Mouse (Mus musculus): Measurements from ENCODE around the gene Fcgr3. TPM values are rescaled to one million over a fixed set of nuclear protein-coding genes. Genes with fewer than 3 reads are reported as not detected.
"Not testable (repeated sequence)": the region's sequence is repeated elsewhere in the genome, so short reads cannot be mapped to it uniquely, and the experiment has no call there.

The Fcgr3 gene
- total RNA-seq (2021), result 10 to 100 TPM; 12.5 to 14.2 TPM

GRCm38 (mm10) chr1:171064491-171065242, at the start of gene Fcgr3:
Gene Fcgr3 (minus strand): TSS chr1:171064935.
- intact Hi-C loops (cut with DNase I), result not testable (repeated sequence)

GRCm38 (mm10) chr1:171113873-171114299, 49.2 kb upstream of the Fcgr3 start, which contains the start of gene Cfap126:
Gene Cfap126 (plus strand): TSS chr1:171113918.
- DNase-seq (ENCODE audit: extremely low spot score in 1 of 2, low spot score in 2 of 2), result peak; percentile 34 to 88
- intact Hi-C loops (cut with DNase I), result loop anchor here (5.0 kb wide), 2 partner anchors 138 to 217 kb away; partner anchors contain the start of genes Adamts4 and Ndufs2

More at GRCm38 (mm10) chr1:171064491-171065242, at the start of gene Fcgr3:
- DNase-seq (ENCODE audit: extremely low spot score in 1 of 2, low spot score in 2 of 2), result peak; percentile 87 to 88

GRCm38 (mm10) chr1:171112986-171113385, 48.3 kb upstream of the Fcgr3 start:
- intact Hi-C loops (cut with DNase I), result loop anchor here (5.0 kb wide), 2 partner anchors 139 to 216 kb away; partner anchors contain the start of genes Adamts4 and Ndufs2
- no peak for DNase-seq (ENCODE audit: extremely low spot score in 1 of 2, low spot score in 2 of 2)

- intact Hi-C loops (cut with DNase I), result loop anchor here (5.0 kb wide), 2 partner anchors 140 to 215 kb away; partner anchors contain the start of genes Adamts4 and Ndufs2
- DNase-seq (ENCODE audit: extremely low spot score in 1 of 2, low spot score in 2 of 2), result peak; percentile 34 to 65
These were observed 47.2 kb upstream of the Fcgr3 start for GRCm38 (mm10) chr1:171111781-171112575.

- DNase-seq (ENCODE audit: extremely low spot score in 1 of 2, low spot score in 2 of 2), result peak; percentile 94
- intact Hi-C loops (cut with DNase I), result loop anchor here (5.0 kb wide), 2 partner anchors 141 to 214 kb away; partner anchors contain the start of genes Adamts4 and Ndufs2
These were observed 46.5 kb upstream of the Fcgr3 start for GRCm38 (mm10) chr1:171111020-171111780.

- intact Hi-C loops (cut with DNase I), result loop anchor here (5.0 kb wide), 2 partner anchors 142 to 213 kb away; partner anchors contain the start of genes Adamts4 and Ndufs2
- DNase-seq (ENCODE audit: extremely low spot score in 1 of 2, low spot score in 2 of 2), result no peak
These were observed 45.9 kb upstream of the Fcgr3 start for GRCm38 (mm10) chr1:171110659-171111019.

- intact Hi-C loops (cut with DNase I), result loop anchor here (5.0 kb wide), 2 partner anchors 143 to 212 kb away; partner anchors contain the start of genes Adamts4 and Ndufs2
These were observed 44.9 kb upstream of the Fcgr3 start for GRCm38 (mm10) chr1:171109620-171110019.

GRCm38 (mm10) chr1:171105226-171105625, 40.5 kb upstream of the Fcgr3 start:
- intact Hi-C loops (cut with DNase I), result no loop called here
- DNase-seq (ENCODE audit: extremely low spot score in 1 of 2, low spot score in 2 of 2), result no peak

More at GRCm38 (mm10) chr1:171109620-171110019, 44.9 kb upstream of the Fcgr3 start:
- DNase-seq (ENCODE audit: extremely low spot score in 1 of 2, low spot score in 2 of 2), result no peak

- intact Hi-C loops (cut with DNase I), result loop anchor here (2.0 kb wide), 1 partner anchor 65 kb away; no protein-coding TSS in a partner anchor
- peak; percentile 57 to 61 for DNase-seq (ENCODE audit: extremely low spot score in 1 of 2, low spot score in 2 of 2)
These were observed 38.6 kb upstream of the Fcgr3 start for GRCm38 (mm10) chr1:171103179-171103840.

GRCm38 (mm10) chr1:171102547-171103177, 37.9 kb upstream of the Fcgr3 start:
- DNase-seq (ENCODE audit: extremely low spot score in 1 of 2, low spot score in 2 of 2), result peak; percentile 83 to 87
- intact Hi-C loops (cut with DNase I), result loop anchor here (2.0 kb wide), 1 partner anchor 64 kb away; no protein-coding TSS in a partner anchor

GRCm38 (mm10) chr1:171101733-171102546, 37.2 kb upstream of the Fcgr3 start:
- DNase-seq (ENCODE audit: extremely low spot score in 1 of 2, low spot score in 2 of 2), result peak; percentile 85 to 87
- intact Hi-C loops (cut with DNase I), result loop anchor here (2.0 kb wide), 1 partner anchor 63 kb away; no protein-coding TSS in a partner anchor

- intact Hi-C loops (cut with DNase I), result no loop called here
- DNase-seq (ENCODE audit: extremely low spot score in 1 of 2, low spot score in 2 of 2), result no peak
These were observed 36.3 kb upstream of the Fcgr3 start for GRCm38 (mm10) chr1:171101033-171101432.

- intact Hi-C loops (cut with DNase I), result no loop called here
- no peak for DNase-seq (ENCODE audit: extremely low spot score in 1 of 2, low spot score in 2 of 2)
These were observed 32.9 kb upstream of the Fcgr3 start for GRCm38 (mm10) chr1:171097612-171098011.

- no peak for DNase-seq (ENCODE audit: extremely low spot score in 1 of 2, low spot score in 2 of 2)
These were observed 32.4 kb upstream of the Fcgr3 start for GRCm38 (mm10) chr1:171097136-171097535.

GRCm38 (mm10) chr1:171096110-171096964, 31.6 kb upstream of the Fcgr3 start:
- intact Hi-C loops (cut with DNase I), result no loop called here
- no peak for DNase-seq (ENCODE audit: extremely low spot score in 1 of 2, low spot score in 2 of 2)

More at GRCm38 (mm10) chr1:171097136-171097535, 32.4 kb upstream of the Fcgr3 start:
- intact Hi-C loops (cut with DNase I), result no loop called here

GRCm38 (mm10) chr1:171094424-171094823, 29.7 kb upstream of the Fcgr3 start:
- no peak for DNase-seq (ENCODE audit: extremely low spot score in 1 of 2, low spot score in 2 of 2)
- intact Hi-C loops (cut with DNase I), result no loop called here

Measured in left cerebral cortex, postnatal 10 days (tissue).